Mouse (Mus musculus): ENCODE measurements at regions not wholly inside any gene's neighbourhood (a gene's known extent, or its start where the extent isn't known, plus 50 kb on each side); places are given as distances from the start of the nearest gene placed in this dataset.

GRCm38 (mm10) chr2:45252321-45252720 lies 135.1 kb upstream of the Zeb2 start:
- TF ChIP-seq POLR2A (IDR thresholded peaks at IDR 0.05; ENCODE audit: insufficient read length, low read depth) (no peak), USF1 (IDR thresholded peaks at IDR 0.05; ENCODE audit: low read depth) (no peak), MAX (IDR thresholded peaks at IDR 0.05; ENCODE audit: low read depth) (no peak), E2F4 (IDR thresholded peaks at IDR 0.05; ENCODE audit: insufficient read depth) (no peak), TCF12 (IDR thresholded peaks at IDR 0.05; ENCODE audit: insufficient read depth, poor library complexity, severe bottlenecking) (no peak), REST (IDR thresholded peaks at IDR 0.05; ENCODE audit: insufficient read depth, insufficient read length) (no peak), POLR2AphosphoS2 (IDR thresholded peaks at IDR 0.05; ENCODE audit: insufficient read length, low read depth) (no peak), CEBPB (IDR thresholded peaks at IDR 0.05; ENCODE audit: insufficient read depth, poor library complexity, severe bottlenecking) (no peak), MYOD1 (IDR thresholded peaks at IDR 0.05; ENCODE audit: control insufficient read depth in 1 of 3, insufficient read length in 2 of 3, low read depth in 2 of 3) (no peak), MYOG (IDR thresholded peaks at IDR 0.05; ENCODE audit: control insufficient read depth in 1 of 3, insufficient read depth in 1 of 3, insufficient read length in 2 of 3, low read depth in 2 of 3) (no peak)
